Comparison of ENCODE assay signal across 10 mouse cellular contexts in genomic region chr2:3749504-3750024, GRCm38 (mm10).
A peak's percentile ranks its signal among the peaks of the same experiment; 100 is the strongest.
DNase-seq lines count a peak whose midpoint lies in the region; ATAC-seq and TF ChIP-seq lines count a peak whose summit lies in the region.
"Had no signal": no experiment of that assay in that cellular context is flagged by ENCODE, and none has a peak within 500 bp of the region (broad histone marks: within the 10 kb centered on the region; RNA-seq: fewer than 3 reads in every experiment).

No protein-coding gene starts in this region.

- intact Hi-C loops in left cerebral cortex, adult 2 months (cut with DNase I), result no loop called here

- peak overlapping the region; percentile 77 for H3K27ac ChIP-seq in kidney, embryonic 15.5 days
- H3K27ac ChIP-seq in brown adipose tissue, adult 24 weeks (replicated peaks; ENCODE audit: low read depth, low read length), result peak overlapping the region; percentile 79
- H3K27ac ChIP-seq in limb, embryonic 14.5 days (replicated peaks; ENCODE audit: low read depth, low read length), result peak overlapping the region; percentile 27; the same call in 1 of the 2 replicates
- no peak overlapping the region for H3K27ac ChIP-seq in left cerebral cortex, adult 2 months

- ATAC-seq in kidney, embryonic 15.5 days (replicated peaks; ENCODE audit: low FRiP score), result no peak
- no peak for ATAC-seq in limb, embryonic 14.5 days (ENCODE audit: low FRiP score, low read depth)
- ATAC-seq: forebrain, embryonic 16.5 days had no signal

- no peak overlapping the region for H3K9ac ChIP-seq in kidney, embryonic 15.5 days
- no peak overlapping the region for H3K9ac ChIP-seq in limb, embryonic 14.5 days (ENCODE audit: low read depth, low read length, severe bottlenecking)

- H3K4me2 ChIP-seq in kidney, embryonic 15.5 days, result peak overlapping the region; percentile 28
- no peak overlapping the region for H3K4me2 ChIP-seq in limb, embryonic 14.5 days (replicated peaks; ENCODE audit: low read depth, low read length, severe bottlenecking)

- H3K27me3 ChIP-seq in kidney, embryonic 15.5 days, result no peaks in the 10 kb centered on the region
- H3K27me3 ChIP-seq in limb, embryonic 14.5 days (ENCODE audit: control insufficient read depth, insufficient read depth, low read length), result no peaks in the 10 kb centered on the region
- H3K27me3 ChIP-seq: Patski had no signal

- peaks cover 60% of the 10 kb centered on the region for H3K4me1 ChIP-seq in kidney, embryonic 15.5 days
- peaks cover 21% of the 10 kb centered on the region for H3K4me1 ChIP-seq in brown adipose tissue, adult 24 weeks (ENCODE audit: control insufficient read depth, insufficient read depth, insufficient read length, low read length)
- peaks cover 32% of the 10 kb centered on the region for H3K4me1 ChIP-seq in limb, embryonic 14.5 days (ENCODE audit: control insufficient read depth, insufficient read depth, low read length)

- no peak for TF ChIP-seq POLR2A in limb, embryonic 14.5 days (IDR thresholded peaks at IDR 0.05; ENCODE audit: borderline replicate concordance, extremely low read depth, insufficient read depth, insufficient read length)

- DNase-seq in kidney, postnatal 25 days, result no peak
- DNase-seq in CD4-positive, CD25-positive, alpha-beta regulatory T cell, adult 2 months (ENCODE audit: low read depth, low spot score), result peak; percentile 63
- no peak for DNase-seq in limb, embryonic 14.5 days (ENCODE audit: low spot score)
- DNase-seq in left cerebral cortex, adult 2 months (ENCODE audit: extremely low spot score in 1 of 2, low spot score in 2 of 2), result no peak
- DNase-seq in layer of hippocampus, adult 9-10 months (ENCODE audit: low spot score), result no peak
- no peak for DNase-seq in cerebellum, postnatal 10 days

- 42% methylated on average over 6 of the region's 6 CpGs for WGBS in kidney, embryonic 15.5 days
- WGBS in limb, embryonic 14.5 days, result 57% methylated on average over 6 of the region's 6 CpGs

- no peak for TF ChIP-seq CTCF in left cerebral cortex, adult 2 months (IDR thresholded peaks at IDR 0.05)

- no peak overlapping the region for H3K4me3 ChIP-seq in kidney, embryonic 15.5 days (replicated peaks)
- peak overlapping the region; percentile 2 for H3K4me3 ChIP-seq in brown adipose tissue, adult 24 weeks (ENCODE audit: insufficient read depth, low read depth, low read length)
- H3K4me3 ChIP-seq in limb, embryonic 14.5 days (replicated peaks; ENCODE audit: low read length), result no peak overlapping the region
- no peak overlapping the region for H3K4me3 ChIP-seq in left cerebral cortex, adult 2 months

- no peaks in the 10 kb centered on the region for H3K9me3 ChIP-seq in kidney, embryonic 15.5 days (replicated peaks)
- H3K9me3 ChIP-seq in limb, embryonic 14.5 days (ENCODE audit: control insufficient read depth, low read length), result no peaks in the 10 kb centered on the region

- no peaks in the 10 kb centered on the region for H3K36me3 ChIP-seq in kidney, embryonic 15.5 days
- no peaks in the 10 kb centered on the region for H3K36me3 ChIP-seq in limb, embryonic 14.5 days (ENCODE audit: control insufficient read depth, insufficient read depth, low read length)
